Mouse (Mus musculus): ENCODE measurements around the gene Dgki. TPM values are rescaled to one million over a fixed set of nuclear protein-coding genes. Genes with fewer than 3 reads are reported as not detected.
"Not testable (repeated sequence)": the region's sequence is repeated elsewhere in the genome, so short reads cannot be mapped to it uniquely, and the experiment has no call there.

Dgki gene
- polyA plus RNA-seq, 1 experiment from 2014 or later = 9.9 TPM

GRCm38 (mm10) chr6:37131257-37131656, 168.7 kb downstream of the Dgki start:
- Histone ChIP-seq H3K9me3 (no peaks in the 10 kb centered on the region), H3K4me3 (no peak overlapping the region), H3K27ac (replicated peaks) (no peak overlapping the region), H3K36me3 (no peaks in the 10 kb centered on the region), H3K4me1 (no peaks in the 10 kb centered on the region), H3K4me2 (replicated peaks) (no peak overlapping the region), H3K9ac (replicated peaks) (no peak overlapping the region), H3K27me3 (no peaks in the 10 kb centered on the region)
- peak; percentile 78 for ATAC-seq (replicated peaks)
- WGBS = 56% methylated on average over 4 of the region's 4 CpGs

GRCm38 (mm10) chr6:37120417-37121154, 179.4 kb downstream of the Dgki start:
- H3K9me3 ChIP-seq = no peaks in the 10 kb centered on the region
- H3K4me1 ChIP-seq = no peaks in the 10 kb centered on the region
- peak; percentile 51; the same call in 1 of the 2 replicates for ATAC-seq (replicated peaks)
- no peak overlapping the region for H3K9ac ChIP-seq (replicated peaks)
- no peaks in the 10 kb centered on the region for H3K36me3 ChIP-seq
- H3K4me3 ChIP-seq = no peak overlapping the region
- H3K4me2 ChIP-seq (replicated peaks) = no peak overlapping the region
- no peaks in the 10 kb centered on the region for H3K27me3 ChIP-seq
- WGBS = 84% methylated on average over 19 of the region's 19 CpGs
- no peak overlapping the region; the same call in 1 of the 2 replicates for H3K27ac ChIP-seq (replicated peaks)

GRCm38 (mm10) chr6:37119205-37119604, 180.8 kb downstream of the Dgki start:
- ATAC-seq (replicated peaks) = 0 out of 2 replicates have a peak, but pooled peaks have one; percentile 35
- H3K4me1 ChIP-seq = no peaks in the 10 kb centered on the region
- no peaks in the 10 kb centered on the region for H3K9me3 ChIP-seq
- H3K36me3 ChIP-seq = no peaks in the 10 kb centered on the region
- no peak overlapping the region for H3K4me3 ChIP-seq
- no peak overlapping the region for H3K27ac ChIP-seq (replicated peaks)
- no peak overlapping the region for H3K4me2 ChIP-seq (replicated peaks)
- WGBS = 72% methylated on average over 3 of the region's 3 CpGs
- no peak overlapping the region for H3K9ac ChIP-seq (replicated peaks)
- no peaks in the 10 kb centered on the region for H3K27me3 ChIP-seq

- H3K4me2 ChIP-seq (replicated peaks) = no peak overlapping the region
- no peak overlapping the region for H3K27ac ChIP-seq (replicated peaks)
- no peak overlapping the region for H3K4me3 ChIP-seq
- no peaks in the 10 kb centered on the region for H3K27me3 ChIP-seq
- no peak for ATAC-seq (replicated peaks)
- no peaks in the 10 kb centered on the region for H3K36me3 ChIP-seq
- no peak overlapping the region for H3K9ac ChIP-seq (replicated peaks)
- WGBS = 88% methylated on average over 4 of the region's 4 CpGs
- no peaks in the 10 kb centered on the region for H3K4me1 ChIP-seq
- no peaks in the 10 kb centered on the region for H3K9me3 ChIP-seq
These were observed 186.9 kb downstream of the Dgki start for GRCm38 (mm10) chr6:37113048-37113447.

GRCm38 (mm10) chr6:37106236-37106635, 193.7 kb downstream of the Dgki start:
- not testable (repeated sequence) for H3K4me2 ChIP-seq (replicated peaks); ATAC-seq (replicated peaks); H3K9me3 ChIP-seq; H3K4me1 ChIP-seq; H3K27ac ChIP-seq (replicated peaks); H3K36me3 ChIP-seq; H3K9ac ChIP-seq (replicated peaks); H3K27me3 ChIP-seq; H3K4me3 ChIP-seq
- 91% methylated on average over 6 of the region's 6 CpGs for WGBS

GRCm38 (mm10) chr6:37100413-37100812, 199.6 kb downstream of the Dgki start:
- peaks cover 4% of the 10 kb centered on the region; the same call in 1 of the 2 replicates for H3K4me1 ChIP-seq
- no peaks in the 10 kb centered on the region for H3K27me3 ChIP-seq
- no peaks in the 10 kb centered on the region for H3K36me3 ChIP-seq
- no peak overlapping the region for H3K9ac ChIP-seq (replicated peaks)
- no peak overlapping the region for H3K4me2 ChIP-seq (replicated peaks)
- no peak overlapping the region for H3K27ac ChIP-seq (replicated peaks)
- WGBS = 68% methylated on average over 5 of the region's 5 CpGs
- no peaks in the 10 kb centered on the region for H3K9me3 ChIP-seq
- ATAC-seq (replicated peaks) = no peak
- no peak overlapping the region for H3K4me3 ChIP-seq

GRCm38 (mm10) chr6:37097356-37098155, 202.4 kb downstream of the Dgki start:
- Histone ChIP-seq H3K4me1 (peaks cover 4% of the 10 kb centered on the region; the same call in 1 of the 2 replicates), H3K4me3 (no peak overlapping the region), H3K9me3 (no peaks in the 10 kb centered on the region), H3K36me3 (no peaks in the 10 kb centered on the region), H3K27me3 (no peaks in the 10 kb centered on the region), H3K9ac (replicated peaks) (no peak overlapping the region), H3K27ac (replicated peaks) (no peak overlapping the region), H3K4me2 (replicated peaks) (no peak overlapping the region)
- peak; percentile 78 for ATAC-seq (replicated peaks)
- 49% methylated on average over 18 of the region's 18 CpGs for WGBS

GRCm38 (mm10) chr6:37096840-37097305, 203.1 kb downstream of the Dgki start:
- no peaks in the 10 kb centered on the region for H3K36me3 ChIP-seq

GRCm38 (mm10) chr6:37089148-37090111, 210.6 kb downstream of the Dgki start:
- Histone ChIP-seq H3K4me3 (no peak overlapping the region), H3K4me2 (replicated peaks) (no peak overlapping the region), H3K4me1 (peaks cover 4% of the 10 kb centered on the region), H3K36me3 (no peaks in the 10 kb centered on the region), H3K9ac (replicated peaks) (no peak overlapping the region), H3K27me3 (no peaks in the 10 kb centered on the region), H3K9me3 (no peaks in the 10 kb centered on the region), H3K27ac (replicated peaks) (no peak overlapping the region)
- WGBS = 48% methylated on average over 8 of the region's 8 CpGs
- peak; percentile 64; the same call in 1 of the 2 replicates for ATAC-seq (replicated peaks)

More at GRCm38 (mm10) chr6:37096840-37097305, 203.1 kb downstream of the Dgki start:
- no peak overlapping the region for H3K9ac ChIP-seq (replicated peaks)
- H3K9me3 ChIP-seq = no peaks in the 10 kb centered on the region
- no peak overlapping the region for H3K4me3 ChIP-seq
- peaks cover 4% of the 10 kb centered on the region; the same call in 1 of the 2 replicates for H3K4me1 ChIP-seq
- H3K27me3 ChIP-seq = no peaks in the 10 kb centered on the region
- H3K27ac ChIP-seq (replicated peaks) = no peak overlapping the region
- H3K4me2 ChIP-seq (replicated peaks) = no peak overlapping the region
- ATAC-seq (replicated peaks) = peak; percentile 9
- WGBS = 64% methylated on average over 12 of the region's 12 CpGs

- Histone ChIP-seq H3K27me3 (no peaks in the 10 kb centered on the region), H3K36me3 (no peaks in the 10 kb centered on the region), H3K4me3 (no peak overlapping the region), H3K4me2 (replicated peaks) (no peak overlapping the region), H3K9me3 (no peaks in the 10 kb centered on the region), H3K27ac (replicated peaks) (no peak overlapping the region), H3K9ac (replicated peaks) (no peak overlapping the region), H3K4me1 (no peaks in the 10 kb centered on the region)
- WGBS = 82% methylated on average over 3 of the region's 3 CpGs
- ATAC-seq (replicated peaks) = no peak
These were observed 217.0 kb downstream of the Dgki start for GRCm38 (mm10) chr6:37082990-37083389.

GRCm38 (mm10) chr6:37072401-37073016, 227.5 kb downstream of the Dgki start:
- Histone ChIP-seq H3K4me1 (no peaks in the 10 kb centered on the region), H3K4me3 (no peak overlapping the region), H3K4me2 (replicated peaks) (no peak overlapping the region), H3K36me3 (no peaks in the 10 kb centered on the region), H3K27me3 (no peaks in the 10 kb centered on the region), H3K9me3 (no peaks in the 10 kb centered on the region), H3K9ac (replicated peaks) (no peak overlapping the region), H3K27ac (replicated peaks) (no peak overlapping the region)
- WGBS = 67% methylated on average over 9 of the region's 9 CpGs
- ATAC-seq (replicated peaks) = no peak
